Mouse (Mus musculus) G1E (cell line): Measurements from ENCODE around the gene Tmod1. TPM values are rescaled to one million over a fixed set of nuclear protein-coding genes. Genes with fewer than 3 reads are reported as not detected.

Source experiments
- ATAC-seq: 2 replicates; pipeline ENCODE4 v1.8.0; 2016; ENCODE audit warnings: mild to moderate bottlenecking; ENCODE audit not compliant: insufficient number of reproducible peaks, poor library complexity, low FRiP score, severe bottlenecking; ENCODE audit errors: extremely low read depth
- DNase-seq: peaks from one replicate; pipeline ENCODE4 v3.0.0; 2012; ENCODE audit warnings: low spot score
- H3K27me3 ChIP-seq: 2 replicates; pipeline ENCODE4 v1.6.1; 2012; ENCODE audit warnings: mild to moderate bottlenecking, low read length, inconsistent platforms; ENCODE audit not compliant: insufficient read depth
- H3K36me3 ChIP-seq: replicated peaks from 2 replicates; pipeline ENCODE3; 2012; ENCODE audit warnings: mild to moderate bottlenecking, inconsistent platforms
- H3K4me1 ChIP-seq: 2 replicates; pipeline ENCODE4 v1.6.1; 2012; ENCODE audit warnings: low read depth, low read length, inconsistent platforms, mixed read lengths; ENCODE audit not compliant: insufficient read depth
- H3K4me3 ChIP-seq: 2 replicates; pipeline ENCODE4 v1.5.1; 2012; ENCODE audit warnings: low read depth, mild to moderate bottlenecking, inconsistent platforms, low read length, moderate library complexity, mixed read lengths
- H3K9me3 ChIP-seq: replicated peaks from 2 replicates; pipeline ENCODE4 v1.6.1; 2012; ENCODE audit warnings: inconsistent platforms
- CTCF ChIP-seq: IDR thresholded peaks from 2 replicates; pipeline ENCODE4 v1.5.1; 2012; ENCODE audit warnings: low read depth, low read length, inconsistent platforms, mixed read lengths
- GATA1 ChIP-seq: IDR thresholded peaks from 2 replicates; pipeline ENCODE4 v1.6.1; 2012; ENCODE audit warnings: borderline replicate concordance, low read length, inconsistent platforms, mixed read lengths
- GATA2 ChIP-seq: IDR thresholded peaks from 2 replicates; pipeline ENCODE4 v1.6.1; 2012; ENCODE audit warnings: low read depth, low read length, inconsistent platforms, borderline replicate concordance
- POLR2AphosphoS5 ChIP-seq: IDR thresholded peaks from 2 replicates; pipeline ENCODE4 v1.6.1; 2012; ENCODE audit warnings: low read depth, low read length, inconsistent platforms; ENCODE audit not compliant: insufficient replicate concordance
- TAL1 ChIP-seq: conservative IDR thresholded peaks from 2 replicates; pipeline ENCODE4 v1.6.1; 2012; ENCODE audit warnings: low read depth, low read length, inconsistent platforms, mixed read lengths
- polyA plus RNA-seq: library from polyadenylated mRNA; stranded (reverse); fragments of >175 nt; gene quantifications from 2 replicates; pipeline ENCODE4 v1.2.3, GENCODE M21; 2012
- total RNA-seq, 2 experiments: library from RNA; stranded (forward) in 1 of 2; stranded (reverse) in 1 of 2; fragments of 200-1000 nt in 1 of 2; fragments of >200 nt in 1 of 2; fragmentation: Nextera tagmentation in 1 of 2; gene quantifications; 2 replicates each; pipeline ENCODE4 v1.2.3; 2014 to 2017

Tmod1 gene
- total and polyA plus RNA-seq, 3 experiments = 0.64 to 14.6 (median 1.1) TPM

DNA sequence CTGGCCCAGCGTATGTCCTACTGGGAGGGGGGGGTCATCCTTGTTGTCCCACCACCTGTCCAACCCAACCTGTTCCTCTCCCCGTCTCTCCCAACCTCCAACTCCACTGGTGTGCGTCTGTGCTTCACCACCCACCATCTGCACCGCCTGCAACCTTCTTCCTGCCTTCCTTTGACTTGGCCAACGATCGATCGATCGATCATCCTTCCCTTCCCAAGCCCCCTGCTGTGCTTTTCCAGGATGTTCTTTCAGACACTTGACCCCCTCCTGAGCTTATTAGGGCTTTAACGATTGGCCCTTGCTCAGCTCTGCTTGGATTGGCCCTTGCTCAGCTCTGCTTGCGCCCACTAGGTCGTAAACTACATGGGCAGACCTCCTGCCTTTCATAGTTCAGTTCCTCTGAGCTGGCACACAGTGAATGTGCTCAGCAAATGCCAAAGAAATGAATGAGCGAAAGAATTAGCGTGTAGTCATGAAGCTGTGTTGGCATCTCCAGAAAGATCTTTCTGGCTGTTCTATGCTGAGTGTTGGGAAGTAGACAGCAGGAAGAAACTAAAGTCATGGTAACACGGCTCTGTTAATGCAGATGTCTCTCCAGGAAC lies 50.9 kb downstream of the Tmod1 start:
- Histone ChIP-seq H3K4me3 (no peak overlapping the region), H3K4me1 (no peaks in the 10 kb centered on the region), H3K36me3 (no peaks in the 10 kb centered on the region), H3K9me3 (no peaks in the 10 kb centered on the region), H3K27me3 (no peaks in the 10 kb centered on the region)
- DNase-seq (no peak), ATAC-seq (no peak)
- TF ChIP-seq GATA1 (no peak), TAL1 (no peak), GATA2 (no peak)

DNA sequence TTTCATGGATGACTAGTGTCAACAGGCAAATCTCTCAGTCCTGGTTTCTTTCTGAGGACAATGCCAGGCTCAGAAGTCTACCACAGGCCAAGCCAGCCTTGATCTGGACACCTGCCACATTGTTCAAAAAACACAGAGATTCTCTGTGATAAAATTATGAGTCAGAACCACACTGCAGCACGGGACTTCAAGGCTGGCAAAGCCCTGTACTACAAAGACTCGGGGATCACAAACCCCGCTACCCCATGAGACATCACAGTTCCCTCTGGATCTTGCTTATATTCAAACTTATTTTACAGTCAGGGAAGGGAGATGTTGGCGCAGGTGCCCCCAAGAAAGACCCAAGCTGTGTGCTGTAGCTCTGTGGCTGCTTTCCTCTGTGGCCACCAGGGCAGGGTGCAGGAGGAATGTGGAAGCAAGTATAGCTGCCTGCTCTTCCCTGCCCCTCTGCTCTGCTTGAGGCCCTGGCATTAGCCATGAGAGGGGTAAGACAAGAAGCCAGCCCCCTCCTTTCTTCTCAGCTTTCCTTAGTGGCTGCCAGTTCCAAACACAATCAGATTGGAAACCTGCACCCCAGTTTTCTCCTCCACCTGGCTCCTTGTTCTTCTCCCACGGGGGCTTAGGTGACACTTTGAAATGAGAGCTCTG lies 53.8 kb downstream of the Tmod1 start:
- Histone ChIP-seq H3K27me3 (no peaks in the 10 kb centered on the region), H3K4me3 (no peak overlapping the region), H3K9me3 (no peaks in the 10 kb centered on the region), H3K36me3 (no peaks in the 10 kb centered on the region), H3K4me1 (no peaks in the 10 kb centered on the region)
- ATAC-seq = no peak
- no peak for TF ChIP-seq POLR2AphosphoS5
- no peak for TF ChIP-seq GATA2
- no peak for TF ChIP-seq TAL1
- no peak for TF ChIP-seq CTCF
- no peak for TF ChIP-seq GATA1
- no peak for DNase-seq

DNA sequence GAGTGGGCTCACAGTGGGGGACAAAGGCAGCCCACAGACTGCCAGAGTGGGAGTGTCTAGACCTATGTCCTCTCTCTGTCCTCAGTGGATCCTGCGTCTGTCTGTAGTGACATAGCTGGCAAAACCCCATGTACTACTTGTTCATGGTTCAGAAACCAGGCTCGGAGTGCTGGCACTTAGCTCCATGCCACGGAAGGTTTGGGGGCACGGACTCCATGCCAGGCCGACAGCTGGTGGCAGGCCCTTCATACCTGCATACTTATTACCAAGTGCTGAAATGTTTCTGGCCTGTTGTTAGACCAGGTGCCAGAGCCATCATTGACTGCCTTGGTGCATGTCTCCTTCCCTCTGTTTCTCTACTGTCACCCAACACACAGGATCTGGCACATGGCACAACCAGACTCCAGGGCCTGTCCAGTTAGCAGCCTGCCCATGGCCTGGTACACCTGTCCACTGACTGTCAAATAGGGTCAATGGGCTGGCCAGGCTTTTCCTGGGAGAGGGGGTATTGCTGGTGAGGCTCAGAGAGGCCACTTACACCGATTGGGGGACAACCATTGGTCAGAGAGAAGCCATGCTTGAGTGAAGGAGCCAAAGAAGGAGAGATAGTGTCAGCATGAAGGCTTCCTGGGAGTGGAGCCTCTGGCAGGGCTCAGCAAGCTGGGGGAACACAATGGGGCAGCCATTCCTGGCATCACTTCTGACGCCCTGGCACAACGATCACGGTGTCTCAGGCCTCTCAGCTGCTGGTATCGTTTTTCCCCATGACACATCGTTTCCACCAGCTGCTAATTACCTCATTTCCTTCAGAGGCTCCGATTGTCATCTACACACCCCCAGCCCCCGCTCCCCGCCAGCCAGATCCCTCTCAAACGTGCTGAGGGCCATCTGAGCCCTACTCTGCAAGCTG lies 56.4 kb downstream of the Tmod1 start:
- Histone ChIP-seq H3K36me3 (no peaks in the 10 kb centered on the region), H3K9me3 (no peaks in the 10 kb centered on the region), H3K4me3 (no peak overlapping the region), H3K27me3 (no peaks in the 10 kb centered on the region), H3K4me1 (no peaks in the 10 kb centered on the region)
- DNase-seq = no peak
- TF ChIP-seq POLR2AphosphoS5 = no peak
- TF ChIP-seq TAL1 = no peak
- no peak for TF ChIP-seq GATA1
- TF ChIP-seq CTCF = no peak
- no peak for TF ChIP-seq GATA2
- ATAC-seq = no peak

- H3K9me3 ChIP-seq = no peaks in the 10 kb centered on the region
- ATAC-seq (no peak), DNase-seq (no peak)
- H3K4me1 ChIP-seq = no peaks in the 10 kb centered on the region
- TF ChIP-seq GATA2 (no peak), GATA1 (no peak), CTCF (no peak), POLR2AphosphoS5 (no peak), TAL1 (no peak)
- H3K27me3 ChIP-seq = no peaks in the 10 kb centered on the region
- H3K36me3 ChIP-seq = no peaks in the 10 kb centered on the region
- no peak overlapping the region for H3K4me3 ChIP-seq
Measured at GRCm38 (mm10) chr4:46095826-46096159, 57.1 kb downstream of the Tmod1 start.

DNA sequence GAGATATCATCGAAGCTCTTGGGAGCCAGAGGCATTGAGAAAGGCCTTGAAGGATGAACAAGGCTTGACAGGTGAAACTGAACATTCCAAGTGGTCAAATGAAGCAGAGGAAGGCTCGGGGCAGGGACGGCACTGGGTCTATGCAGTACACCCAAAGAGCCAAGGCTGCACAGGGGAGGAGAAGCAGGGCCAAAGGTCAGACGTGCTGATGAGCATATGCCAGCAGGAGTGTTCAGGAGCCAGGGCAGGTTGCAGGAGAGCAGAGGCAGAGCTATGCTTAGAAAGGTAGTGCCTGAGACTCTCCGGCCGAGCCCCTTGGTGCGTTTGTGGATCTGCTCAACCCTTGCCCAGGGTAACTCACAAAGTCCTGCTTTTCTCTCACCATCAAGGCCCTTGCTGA lies 57.8 kb downstream of the Tmod1 start:
- H3K9me3 ChIP-seq = no peaks in the 10 kb centered on the region
- H3K4me1 ChIP-seq = no peaks in the 10 kb centered on the region
- H3K27me3 ChIP-seq = no peaks in the 10 kb centered on the region
- H3K4me3 ChIP-seq = no peak overlapping the region
- ATAC-seq = no peak
- no peaks in the 10 kb centered on the region for H3K36me3 ChIP-seq
- TF ChIP-seq GATA1 (no peak), POLR2AphosphoS5 (no peak), CTCF (no peak), TAL1 (no peak), GATA2 (no peak)
- DNase-seq = no peak

DNA sequence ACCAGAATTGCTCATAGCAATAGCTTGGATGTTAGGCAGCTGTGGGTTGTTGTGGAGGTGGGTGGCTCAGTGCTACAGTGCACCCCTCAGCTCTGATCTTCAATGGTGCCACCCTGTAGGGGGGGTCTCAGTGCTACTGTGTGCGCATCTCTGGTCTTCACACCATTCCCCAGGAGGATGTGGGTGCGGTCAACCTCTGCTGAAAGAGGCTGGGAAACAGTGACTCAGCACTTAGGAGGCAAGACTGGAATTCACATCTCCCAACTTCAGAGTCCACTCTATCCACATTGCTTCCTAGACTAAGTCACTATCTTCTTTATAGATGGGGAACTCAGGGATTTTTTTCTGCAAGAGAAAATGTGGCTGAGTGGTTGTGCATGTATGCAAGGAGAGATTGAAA lies 58.9 kb downstream of the Tmod1 start:
- no peaks in the 10 kb centered on the region for H3K27me3 ChIP-seq
- TF ChIP-seq TAL1 (no peak), GATA2 (no peak), POLR2AphosphoS5 (no peak), GATA1 (no peak), CTCF (no peak)
- H3K4me3 ChIP-seq = no peak overlapping the region
- no peaks in the 10 kb centered on the region for H3K4me1 ChIP-seq
- no peaks in the 10 kb centered on the region for H3K36me3 ChIP-seq
- DNase-seq (no peak), ATAC-seq (no peak)
- H3K9me3 ChIP-seq = no peaks in the 10 kb centered on the region
